8 mouse cellular contexts compared by ENCODE assay signal in genomic region chr5:137629306-137629721, GRCm38 (mm10). TPM values are rescaled to one million over a fixed set of nuclear protein-coding genes. Genes with fewer than 3 reads are reported as not detected.
DNase-seq lines count a peak whose midpoint lies in the region; ATAC-seq and TF ChIP-seq lines count a peak whose summit lies in the region.

No protein-coding gene starts in this region.

- peaks cover 60% of the 10 kb centered on the region for H3K4me1 ChIP-seq in G1E (ENCODE audit: insufficient read depth, low read depth, low read length)
- H3K4me1 ChIP-seq in forebrain, embryonic 16.5 days (replicated peaks; ENCODE audit: control insufficient read depth, insufficient read depth, low read length) = peaks cover 26% of the 10 kb centered on the region

- peak overlapping the region; percentile 95 for H3K27ac ChIP-seq in gastrocnemius, adult 2 months
- peak overlapping the region; percentile 90 for H3K27ac ChIP-seq in forebrain, embryonic 16.5 days (ENCODE audit: low read length)

- peak overlapping the region; percentile 85 for H3K9ac ChIP-seq in forebrain, embryonic 16.5 days (replicated peaks; ENCODE audit: low read depth, low read length)

- peak overlapping the region; percentile 89 for H3K4me3 ChIP-seq in gastrocnemius, adult 2 months
- peak overlapping the region; percentile 88 for H3K4me3 ChIP-seq in G1E (ENCODE audit: low read depth, low read length)
- peak overlapping the region; percentile 98 for H3K4me3 ChIP-seq in forebrain, embryonic 16.5 days (replicated peaks; ENCODE audit: low read length)

- intact Hi-C loops in gastrocnemius, adult 2 months (cut with DNase I) = no loop called here

- peak overlapping the region; percentile 94 for H3K4me2 ChIP-seq in forebrain, embryonic 16.5 days (ENCODE audit: low read length)

- no peaks in the 10 kb centered on the region for H3K9me3 ChIP-seq in G1E (replicated peaks)
- H3K9me3 ChIP-seq in forebrain, embryonic 16.5 days (ENCODE audit: control insufficient read depth, low read length) = no peaks in the 10 kb centered on the region

- peaks cover 43% of the 10 kb centered on the region for H3K36me3 ChIP-seq in G1E (replicated peaks)
- H3K36me3 ChIP-seq in forebrain, embryonic 16.5 days (ENCODE audit: control insufficient read depth, insufficient read depth) = no peaks in the 10 kb centered on the region

- no peak for DNase-seq in gastrocnemius, adult 2 months
- DNase-seq in gastrocnemius, postnatal 25 days = no peak
- DNase-seq in G1E (ENCODE audit: low spot score) = peak; percentile 59
- peak; percentile 84 to 90 for DNase-seq in kidney, postnatal 4 days
- no peak for DNase-seq in adrenal gland, postnatal 14 days
- no peak for DNase-seq in c-Kit-positive CD71-positive TER-119-positive erythroid progenitor cells, embryonic 14.5 days (ENCODE audit: low spot score)

- H3K27me3 ChIP-seq in G1E (ENCODE audit: insufficient read depth, low read length) = peaks cover 7% of the 10 kb centered on the region; the same call in 1 of the 2 replicates
- no peaks in the 10 kb centered on the region for H3K27me3 ChIP-seq in forebrain, embryonic 16.5 days (replicated peaks; ENCODE audit: control insufficient read depth, insufficient read depth, low read length)

- WGBS in forebrain, embryonic 16.5 days = 0% methylated on average over 23 of the region's 23 CpGs

- no peak for TF ChIP-seq CTCF in gastrocnemius, adult 2 months (IDR thresholded peaks at IDR 0.05)
- TF ChIP-seq CTCF in G1E (IDR thresholded peaks at IDR 0.05; ENCODE audit: low read depth, low read length) = no peak

- no peak for ATAC-seq in G1E (ENCODE audit: extremely low read depth, insufficient number of reproducible peaks, low FRiP score, poor library complexity, severe bottlenecking)
- peak; percentile 0; the same call in 1 of the 2 replicates for ATAC-seq in forebrain, embryonic 16.5 days
- peak; percentile 5; the same call in 1 of the 2 replicates for ATAC-seq in megakaryocyte-erythroid progenitor cell, adult 5-6 weeks (replicated peaks; ENCODE audit: low FRiP score, low TSS enrichment, poor library complexity, severe bottlenecking)

RNA-seq across cellular contexts. Expression of gene Gm20605, which starts 0.3 kb away (rescaled TPM):
- total RNA-seq in gastrocnemius, adult 2 months (2021) = 1 to 10 TPM; 2.9 to 3.3 TPM
- 1 to 10 TPM; 2.9 to 3.9 TPM for total RNA-seq in gastrocnemius, postnatal 25 days (2021)
- 27.2 and 44.5 TPM in 2 replicates for total RNA-seq in G1E (2014; fragmentation: Nextera tagmentation)
- total RNA-seq in G1E (2017) = 9.5 and 11.4 TPM in 2 replicates
- polyA plus RNA-seq in G1E (2012) = 11.0 and 14.5 TPM in 2 replicates
- polyA plus RNA-seq in forebrain, embryonic 16.5 days (2015; fragmentation: Nextera tagmentation; extraction: Ambion mirVana) = 5.1 and 8.7 TPM in 2 replicates
- 19.5 and 22.4 TPM in 2 replicates for total RNA-seq in megakaryocyte-erythroid progenitor cell, adult 5-6 weeks (2014; fragmentation: Nextera tagmentation)
- total RNA-seq in megakaryocyte-erythroid progenitor cell, adult 5-6 weeks (2017) = 2.8 and 3.1 TPM in 2 replicates
- total RNA-seq in adrenal gland, postnatal 14 days (2021) = 7.2 and 11.6 TPM in 2 replicates

RNA-seq across cellular contexts. Expression of gene Lrch4, which starts 0.4 kb away (rescaled TPM):
- 10 to 100 TPM; 15.6 to 17.1 TPM for total RNA-seq in gastrocnemius, adult 2 months (2021)
- total RNA-seq in gastrocnemius, postnatal 25 days (2021) = 10 to 100 TPM; 13.9 to 15.4 TPM
- total RNA-seq in G1E (2014; fragmentation: Nextera tagmentation) (92.8 and 98.9 TPM in 2 replicates), G1E (2017) (20.6 and 23.3 TPM in 2 replicates)
- 192 and 269 TPM in 2 replicates for polyA plus RNA-seq in G1E (2012)
- polyA plus RNA-seq in forebrain, embryonic 16.5 days (2015; fragmentation: Nextera tagmentation; extraction: Ambion mirVana) = 19.1 and 19.3 TPM in 2 replicates
- total RNA-seq in megakaryocyte-erythroid progenitor cell, adult 5-6 weeks (2014; fragmentation: Nextera tagmentation) = 56.4 and 79.5 TPM in 2 replicates
- total RNA-seq in megakaryocyte-erythroid progenitor cell, adult 5-6 weeks (2017) = 13.9 and 14.7 TPM in 2 replicates
- 30.1 and 35.9 TPM in 2 replicates for total RNA-seq in adrenal gland, postnatal 14 days (2021)

RNA-seq across cellular contexts. Expression of gene Fbxo24, which starts 0.5 kb away (rescaled TPM):
- total RNA-seq in gastrocnemius, adult 2 months (2021) = under 1 TPM; 0.15 to 0.28 TPM
- under 1 TPM; 0.16 to 0.18 TPM for total RNA-seq in gastrocnemius, postnatal 25 days (2021)
- total RNA-seq in G1E (2014; fragmentation: Nextera tagmentation) (not detected in 2 replicates), G1E (2017) (0.06 and 0.11 TPM in 2 replicates)
- polyA plus RNA-seq in G1E (2012) = 0.05 and 0.06 TPM in 2 replicates
- 0.23 and 0.25 TPM in 2 replicates for polyA plus RNA-seq in forebrain, embryonic 16.5 days (2015; fragmentation: Nextera tagmentation; extraction: Ambion mirVana)
- not detected in 2 replicates for total RNA-seq in megakaryocyte-erythroid progenitor cell, adult 5-6 weeks (2014; fragmentation: Nextera tagmentation)
- not detected in 2 replicates for total RNA-seq in megakaryocyte-erythroid progenitor cell, adult 5-6 weeks (2017)
- 0.38 and 0.85 TPM in 2 replicates for total RNA-seq in adrenal gland, postnatal 14 days (2021)

RNA-seq across cellular contexts. Expression of gene Sap25, which starts 11.8 kb away (rescaled TPM):
- total RNA-seq in gastrocnemius, adult 2 months (2021) = 1 to 10 TPM; 1.6 to 4.2 TPM
- 1 to 10 TPM; 1.8 to 2.7 TPM for total RNA-seq in gastrocnemius, postnatal 25 days (2021)
- 39.2 and 56.5 TPM in 2 replicates for total RNA-seq in G1E (2014; fragmentation: Nextera tagmentation)
- 7.9 and 10.5 TPM in 2 replicates for total RNA-seq in G1E (2017)
- polyA plus RNA-seq in G1E (2012) = 41.8 and 58.3 TPM in 2 replicates
- polyA plus RNA-seq in forebrain, embryonic 16.5 days (2015; fragmentation: Nextera tagmentation; extraction: Ambion mirVana) = 5.2 and 10.4 TPM in 2 replicates
- total RNA-seq in megakaryocyte-erythroid progenitor cell, adult 5-6 weeks (2014; fragmentation: Nextera tagmentation) = 45.8 and 69.9 TPM in 2 replicates
- total RNA-seq in megakaryocyte-erythroid progenitor cell, adult 5-6 weeks (2017) = 10.0 and 12.9 TPM in 2 replicates
- 7.4 and 12.8 TPM in 2 replicates for total RNA-seq in adrenal gland, postnatal 14 days (2021)

RNA-seq across cellular contexts. Expression of gene Pcolce, which starts 15.7 kb away (rescaled TPM):
- 10 to 100 TPM; 30.9 to 76.1 TPM for total RNA-seq in gastrocnemius, adult 2 months (2021)
- 100 to 1,000 TPM in 1 of 2 experiments, 10 to 100 TPM in 1; 79.0 to 112 TPM for total RNA-seq in gastrocnemius, postnatal 25 days (2021)
- total RNA-seq in G1E (2014; fragmentation: Nextera tagmentation) = not detected in 2 replicates
- 0.16 and 0.23 TPM in 2 replicates for total RNA-seq in G1E (2017)
- 0.08 and 0.17 TPM in 2 replicates for polyA plus RNA-seq in G1E (2012)
- 10.6 and 18.3 TPM in 2 replicates for polyA plus RNA-seq in forebrain, embryonic 16.5 days (2015; fragmentation: Nextera tagmentation; extraction: Ambion mirVana)
- 3.5 TPM in 1 of 2 replicates, not detected in the other for total RNA-seq in megakaryocyte-erythroid progenitor cell, adult 5-6 weeks (2014; fragmentation: Nextera tagmentation)
- 0.34 TPM in 1 of 2 replicates, not detected in the other for total RNA-seq in megakaryocyte-erythroid progenitor cell, adult 5-6 weeks (2017)
- total RNA-seq in adrenal gland, postnatal 14 days (2021) = 414 and 471 TPM in 2 replicates

Comparison
In these comparisons a context has a peak if more than half of its experiments do, and no peak if none do; other contexts are left out.
1. DNase-seq: peak in G1E (single experiment) and kidney, postnatal 4 days (2 of 2); none in gastrocnemius, adult 2 months (single experiment), gastrocnemius, postnatal 25 days (single experiment), adrenal gland, postnatal 14 days (single experiment) and c-Kit-positive CD71-positive TER-119-positive erythroid progenitor cells, embryonic 14.5 days (single experiment).
2. Peak in every context shown above with its lines, with median percentiles within 50 percentile points of each other: H3K4me3 ChIP-seq.